Mouse (Mus musculus): ENCODE measurements around the gene Ifitm1. TPM values are rescaled to one million over a fixed set of nuclear protein-coding genes. Genes with fewer than 3 reads are reported as not detected.
"Not testable (repeated sequence)": the region's sequence is repeated elsewhere in the genome, so short reads cannot be mapped to it uniquely, and the experiment has no call there.

The Ifitm1 gene
- polyA plus RNA-seq, 1 experiment = 16.5 TPM

GRCm38 (mm10) chr7:141008312-141008761, 41.3 kb downstream of the Ifitm1 start:
- no peak overlapping the region for H3K4me3 ChIP-seq (ENCODE audit: insufficient read depth, low read length)
- TF ChIP-seq POLR2A (IDR thresholded peaks at IDR 0.05; ENCODE audit: low read depth, low read length) (0 out of 2 replicates have a peak, but pooled peaks have one; percentile 36), CTCF (IDR thresholded peaks at IDR 0.05; ENCODE audit: borderline replicate concordance, insufficient read depth, low read length) (no peak)
- H3K27ac ChIP-seq (ENCODE audit: insufficient read depth, low read length) = peak overlapping the region; percentile 74

GRCm38 (mm10) chr7:141008938-141009660, 42.1 kb downstream of the Ifitm1 start:
- H3K27ac ChIP-seq (ENCODE audit: insufficient read depth, low read length) = peak overlapping the region; percentile 95
- 0 out of 2 replicates have a peak, but pooled peaks cover 2% of the 10 kb centered on the region for H3K4me1 ChIP-seq (ENCODE audit: control insufficient read depth, insufficient read depth, low read length)
- no peak; the same call in none of the 2 replicates for TF ChIP-seq POLR2A (IDR thresholded peaks at IDR 0.05; ENCODE audit: low read depth, low read length)
- peak; percentile 82 for TF ChIP-seq CTCF (IDR thresholded peaks at IDR 0.05; ENCODE audit: borderline replicate concordance, insufficient read depth, low read length)
- peak overlapping the region; percentile 78 for H3K4me3 ChIP-seq (ENCODE audit: insufficient read depth, low read length)

More at GRCm38 (mm10) chr7:141008312-141008761, 41.3 kb downstream of the Ifitm1 start:
- 0 out of 2 replicates have a peak, but pooled peaks cover 2% of the 10 kb centered on the region for H3K4me1 ChIP-seq (ENCODE audit: control insufficient read depth, insufficient read depth, low read length)

- peak overlapping the region; percentile 95 for H3K27ac ChIP-seq (ENCODE audit: insufficient read depth, low read length)
- peak overlapping the region; percentile 78 for H3K4me3 ChIP-seq (ENCODE audit: insufficient read depth, low read length)
- 0 out of 2 replicates have a peak, but pooled peaks cover 2% of the 10 kb centered on the region for H3K4me1 ChIP-seq (ENCODE audit: control insufficient read depth, insufficient read depth, low read length)
- TF ChIP-seq CTCF (IDR thresholded peaks at IDR 0.05; ENCODE audit: borderline replicate concordance, insufficient read depth, low read length) = no peak
- TF ChIP-seq POLR2A (IDR thresholded peaks at IDR 0.05; ENCODE audit: low read depth, low read length) = peak; percentile 29; the same call in 1 of the 2 replicates
Measured at GRCm38 (mm10) chr7:141009665-141010064, 42.6 kb downstream of the Ifitm1 start.

- peak within 1 kb of the TSS; percentile 95 for H3K27ac ChIP-seq (ENCODE audit: insufficient read depth, low read length)
- 0 out of 2 replicates have a peak, but pooled peaks cover 2% of the 10 kb centered on the region for H3K4me1 ChIP-seq (ENCODE audit: control insufficient read depth, insufficient read depth, low read length)
- TF ChIP-seq POLR2A (IDR thresholded peaks at IDR 0.05; ENCODE audit: low read depth, low read length) (peak; percentile 97), CTCF (IDR thresholded peaks at IDR 0.05; ENCODE audit: borderline replicate concordance, insufficient read depth, low read length) (no peak)
- H3K4me3 ChIP-seq (ENCODE audit: insufficient read depth, low read length) = peak within 1 kb of the TSS; percentile 78
Measured at GRCm38 (mm10) chr7:141010593-141010992, 43.6 kb downstream of the Ifitm1 start, which contains the start of gene Ifitm3. Gene Ifitm3 (minus strand): TSS chr7:141010770.

DNA sequence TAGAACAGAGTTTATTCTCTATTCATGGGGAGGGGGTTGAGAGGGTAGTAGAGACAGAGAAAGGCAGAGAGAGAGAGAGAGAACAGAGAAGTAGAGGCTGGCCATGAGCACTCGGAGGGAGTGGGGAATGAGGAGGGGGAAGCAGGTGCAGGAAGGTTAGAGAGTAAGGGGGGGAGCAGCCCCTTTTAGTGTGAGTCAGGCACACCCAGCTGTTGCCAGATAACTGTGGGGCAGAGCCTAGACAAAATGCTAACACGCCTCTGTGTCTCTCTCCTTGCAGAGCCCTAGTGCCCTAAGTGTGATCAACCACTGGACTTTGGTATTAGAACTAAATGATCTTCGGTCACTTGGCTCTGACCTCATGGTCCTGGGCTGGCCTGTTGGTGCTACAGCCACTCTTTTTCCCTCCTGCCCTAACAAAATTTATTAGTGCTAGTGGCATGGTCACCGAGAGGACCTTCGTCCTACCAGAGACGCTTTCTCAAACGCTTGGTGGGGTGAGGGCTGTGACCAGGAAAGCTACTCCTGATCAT, 44.3 kb downstream of the Ifitm1 start:
- no peak for TF ChIP-seq CTCF (IDR thresholded peaks at IDR 0.05; ENCODE audit: borderline replicate concordance, insufficient read depth, low read length)
- TF ChIP-seq POLR2A (IDR thresholded peaks at IDR 0.05; ENCODE audit: low read depth, low read length) = no peak
- Histone ChIP-seq H3K27ac (ENCODE audit: insufficient read depth, low read length) (peak overlapping the region; percentile 95), H3K4me1 (ENCODE audit: control insufficient read depth, insufficient read depth, low read length) (0 out of 2 replicates have a peak, but pooled peaks cover 2% of the 10 kb centered on the region), H3K4me3 (ENCODE audit: insufficient read depth, low read length) (no peak overlapping the region)

GRCm38 (mm10) chr7:141016707-141017697, 50.0 kb downstream of the Ifitm1 start:
- Histone ChIP-seq H3K4me1 (ENCODE audit: control insufficient read depth, insufficient read depth, low read length) (peaks cover 3% of the 10 kb centered on the region; the same call in 1 of the 2 replicates), H3K27ac (ENCODE audit: insufficient read depth, low read length) (no peak overlapping the region), H3K4me3 (ENCODE audit: insufficient read depth, low read length) (no peak overlapping the region)
- TF ChIP-seq POLR2A (IDR thresholded peaks at IDR 0.05; ENCODE audit: low read depth, low read length) (no peak), CTCF (IDR thresholded peaks at IDR 0.05; ENCODE audit: borderline replicate concordance, insufficient read depth, low read length) (no peak)

DNA sequence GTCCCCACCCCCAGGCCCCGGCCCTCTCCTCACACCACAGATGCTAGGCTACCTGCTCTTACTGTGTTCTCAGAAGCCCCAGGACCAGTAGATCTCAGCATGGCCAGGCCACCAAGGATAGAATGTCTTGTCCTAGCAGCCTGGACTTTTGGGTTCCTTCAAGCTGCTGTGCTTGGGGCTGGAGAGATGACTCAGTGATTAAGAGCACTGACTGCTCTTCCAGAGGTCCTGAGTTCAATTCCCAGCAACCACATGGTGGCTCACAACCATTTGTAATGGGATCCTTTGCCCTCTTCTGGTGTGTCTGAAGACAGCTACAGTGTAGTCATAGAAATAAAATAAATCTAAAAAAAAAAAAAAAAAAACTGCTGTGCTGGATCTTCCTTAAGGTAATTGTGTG, 50.8 kb downstream of the Ifitm1 start, which contains the start of gene Ifitm6:
Gene Ifitm6, minus strand, starts transcription at position 101 of the 400 bp plus-strand sequence.
- H3K4me3 ChIP-seq (ENCODE audit: insufficient read depth, low read length); H3K27ac ChIP-seq (ENCODE audit: insufficient read depth, low read length); H3K4me1 ChIP-seq (ENCODE audit: control insufficient read depth, insufficient read depth, low read length): not testable (repeated sequence)

DNA sequence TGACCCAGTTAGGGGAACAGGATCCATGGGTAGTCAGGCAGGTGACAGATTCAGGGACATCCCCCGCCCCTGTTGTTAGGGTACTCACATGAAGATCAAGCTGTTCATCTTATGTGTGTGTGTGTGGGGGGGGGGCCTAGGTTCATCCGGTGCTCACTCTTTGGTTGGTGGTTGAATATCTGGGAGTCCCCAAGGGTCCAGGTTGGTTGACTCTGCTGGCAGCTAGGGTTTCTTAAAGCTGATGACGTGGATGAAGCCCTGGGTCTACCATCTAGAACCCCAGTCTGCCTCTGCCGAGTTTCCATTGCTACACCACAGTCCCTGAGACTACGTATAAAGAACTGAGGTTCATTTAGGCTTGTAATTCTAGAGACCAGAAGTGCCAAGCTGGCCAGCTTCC, 52.0 kb downstream of the Ifitm1 start:
- H3K4me3 ChIP-seq (ENCODE audit: insufficient read depth, low read length) = no peak overlapping the region
- H3K4me1 ChIP-seq (ENCODE audit: control insufficient read depth, insufficient read depth, low read length) = peaks cover 3% of the 10 kb centered on the region; the same call in 1 of the 2 replicates
- no peak overlapping the region for H3K27ac ChIP-seq (ENCODE audit: insufficient read depth, low read length)
- TF ChIP-seq CTCF (IDR thresholded peaks at IDR 0.05; ENCODE audit: borderline replicate concordance, insufficient read depth, low read length) = no peak
- TF ChIP-seq POLR2A (IDR thresholded peaks at IDR 0.05; ENCODE audit: low read depth, low read length) = no peak

Other genes starting within 250 kb of the Ifitm1 start
- gene Cyp2e1, start 203.5 kb upstream of the Ifitm1 start, polyA plus RNA-seq (2011; ENCODE audit: insufficient read length, low read depth, missing spikeins) = not detected in 2 replicates
- not detected in 2 replicates for gene Syce1, start 179.4 kb upstream of the Ifitm1 start, polyA plus RNA-seq (2011; ENCODE audit: insufficient read length, low read depth, missing spikeins)
- 2.2 and 3.5 TPM in 2 replicates for gene Zfp941, start 145.0 kb upstream of the Ifitm1 start, polyA plus RNA-seq (2011; ENCODE audit: insufficient read length, low read depth, missing spikeins)
- not detected in 2 replicates for gene Urah, start 132.2 kb upstream of the Ifitm1 start, polyA plus RNA-seq (2011; ENCODE audit: insufficient read length, low read depth, missing spikeins)
- gene Scgb1c1, start 121.7 kb upstream of the Ifitm1 start, polyA plus RNA-seq (2011; ENCODE audit: insufficient read length, low read depth, missing spikeins) = not detected in 2 replicates
- gene Odf3, start 119.4 kb upstream of the Ifitm1 start, polyA plus RNA-seq (2011; ENCODE audit: insufficient read length, low read depth, missing spikeins) = not detected in 2 replicates
- gene Gm45785, start 110.9 kb upstream of the Ifitm1 start, polyA plus RNA-seq (2011; ENCODE audit: insufficient read length, low read depth, missing spikeins) = not detected in 2 replicates
- gene Ric8a, start 110.3 kb upstream of the Ifitm1 start, polyA plus RNA-seq (2011; ENCODE audit: insufficient read length, low read depth, missing spikeins) = 53.4 and 58.1 TPM in 2 replicates
- gene Bet1l, start 109.6 kb upstream of the Ifitm1 start, polyA plus RNA-seq (2011; ENCODE audit: insufficient read length, low read depth, missing spikeins) = 29.9 and 35.7 TPM in 2 replicates
- 206 and 213 TPM in 2 replicates for gene Psmd13, start 85.3 kb upstream of the Ifitm1 start, polyA plus RNA-seq (2011; ENCODE audit: insufficient read length, low read depth, missing spikeins)
- gene Sirt3, start 84.9 kb upstream of the Ifitm1 start, polyA plus RNA-seq (2011; ENCODE audit: insufficient read length, low read depth, missing spikeins) = 7.6 and 8.2 TPM in 2 replicates
- not detected in 2 replicates for gene Cox8b, start 66.8 kb upstream of the Ifitm1 start, polyA plus RNA-seq (2011; ENCODE audit: insufficient read length, low read depth, missing spikeins)
- not detected in 2 replicates for gene Nlrp6, start 46.3 kb upstream of the Ifitm1 start, polyA plus RNA-seq (2011; ENCODE audit: insufficient read length, low read depth, missing spikeins)
- 14.3 and 19.1 TPM in 2 replicates for gene Pgghg, start 25.8 kb upstream of the Ifitm1 start, polyA plus RNA-seq (2011; ENCODE audit: insufficient read length, low read depth, missing spikeins)
- 3.0 TPM in 1 of 2 replicates, not detected in the other for gene Ifitm5, start 16.9 kb upstream of the Ifitm1 start, polyA plus RNA-seq (2011; ENCODE audit: insufficient read length, low read depth, missing spikeins)
- gene Gm45717, start 11.3 kb upstream of the Ifitm1 start, polyA plus RNA-seq (2011; ENCODE audit: insufficient read length, low read depth, missing spikeins) = not detected in 2 replicates
- 771 and 857 TPM in 2 replicates for gene Ifitm2, start 11.2 kb upstream of the Ifitm1 start, polyA plus RNA-seq (2011; ENCODE audit: insufficient read length, low read depth, missing spikeins)
- gene Ifitm3, start 43.5 kb downstream of the Ifitm1 start, polyA plus RNA-seq (2011; ENCODE audit: insufficient read length, low read depth, missing spikeins) = 1,040 and 1,188 TPM in 2 replicates
- gene Ifitm6, start 50.7 kb downstream of the Ifitm1 start, polyA plus RNA-seq (2011; ENCODE audit: insufficient read length, low read depth, missing spikeins) = not detected in 2 replicates
- not detected in 2 replicates for gene Gm17387, start 61.9 kb downstream of the Ifitm1 start, polyA plus RNA-seq (2011; ENCODE audit: insufficient read length, low read depth, missing spikeins)
- gene B4galnt4, start 93.9 kb downstream of the Ifitm1 start, polyA plus RNA-seq (2011; ENCODE audit: insufficient read length, low read depth, missing spikeins) = 0.53 and 1.6 TPM in 2 replicates
- gene Pkp3, start 111.0 kb downstream of the Ifitm1 start, polyA plus RNA-seq (2011; ENCODE audit: insufficient read length, low read depth, missing spikeins) = not detected in 2 replicates
- not detected in 2 replicates for gene Sigirr, start 133.4 kb downstream of the Ifitm1 start, polyA plus RNA-seq (2011; ENCODE audit: insufficient read length, low read depth, missing spikeins)
- gene Ano9, start 150.6 kb downstream of the Ifitm1 start, polyA plus RNA-seq (2011; ENCODE audit: insufficient read length, low read depth, missing spikeins) = not detected in 2 replicates
- gene Ptdss2, start 155.2 kb downstream of the Ifitm1 start, polyA plus RNA-seq (2011; ENCODE audit: insufficient read length, low read depth, missing spikeins) = 27.0 and 28.3 TPM in 2 replicates
- gene Rnh1, start 205.6 kb downstream of the Ifitm1 start, polyA plus RNA-seq (2011; ENCODE audit: insufficient read length, low read depth, missing spikeins) = 108 and 119 TPM in 2 replicates
- 54.0 and 62.7 TPM in 2 replicates for gene Hras, start 226.8 kb downstream of the Ifitm1 start, polyA plus RNA-seq (2011; ENCODE audit: insufficient read length, low read depth, missing spikeins)
- gene Lrrc56, start 226.9 kb downstream of the Ifitm1 start, polyA plus RNA-seq (2011; ENCODE audit: insufficient read length, low read depth, missing spikeins) = 1.9 and 2.4 TPM in 2 replicates
- 0.38 and 0.58 TPM in 2 replicates for gene Lmntd2, start 246.9 kb downstream of the Ifitm1 start, polyA plus RNA-seq (2011; ENCODE audit: insufficient read length, low read depth, missing spikeins)
- gene Rassf7, start 248.6 kb downstream of the Ifitm1 start, polyA plus RNA-seq (2011; ENCODE audit: insufficient read length, low read depth, missing spikeins) = 3.9 and 5.8 TPM in 2 replicates

Data from embryonic fibroblast, embryonic 13.5 days (primary cell).